Mouse (Mus musculus) embryo, embryonic 10 days (tissue): ENCODE results near the gene Sec16a.

Source experiments
- DNase-seq: peaks from one replicate; pipeline ENCODE4 v3.0.0-alpha.2; 2015; ENCODE audit warnings: low spot score

Sec16a gene

DNA sequence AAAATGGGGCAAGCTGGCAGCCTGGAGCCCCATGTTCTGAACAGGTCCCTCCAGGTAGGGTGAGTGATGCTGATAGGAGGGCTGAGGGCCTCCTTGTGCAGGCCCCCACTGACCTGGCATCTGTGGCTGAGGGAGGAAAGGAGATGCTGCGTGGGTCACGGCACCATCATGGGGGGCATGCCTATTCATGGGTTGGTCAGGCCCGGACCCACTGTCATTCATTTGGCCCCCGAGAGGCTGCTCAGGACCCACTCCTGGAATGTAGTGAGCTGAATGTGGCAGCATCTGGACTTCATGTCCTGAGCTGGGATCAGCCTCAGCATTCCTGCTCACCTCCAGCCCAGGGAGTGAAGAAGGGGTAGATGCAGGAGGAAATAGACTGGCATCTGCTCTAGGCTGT, 3.8 kb downstream of the Sec16a start:
- DNase-seq: no peak

DNA sequence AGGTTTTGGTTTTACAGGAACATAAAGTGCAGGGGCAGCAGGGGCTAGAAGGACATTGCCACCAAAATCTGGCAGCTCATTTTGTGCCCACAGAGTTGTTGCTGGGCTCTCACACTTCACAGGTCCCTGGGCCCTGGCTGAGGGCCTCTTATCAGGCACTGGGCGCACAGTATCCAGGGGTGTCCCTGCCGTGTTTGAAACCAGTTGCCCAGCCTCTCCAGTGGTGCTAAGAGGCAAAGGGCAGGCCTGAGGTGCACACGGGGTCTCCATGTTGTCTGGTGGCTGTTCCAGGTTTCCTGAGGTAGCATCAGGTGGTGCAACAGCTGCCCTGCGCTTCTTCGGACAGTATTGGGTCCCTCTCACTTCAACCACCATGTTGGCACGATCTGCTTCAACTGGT, 5.3 kb downstream of the Sec16a start:
- no peak for DNase-seq

DNA sequence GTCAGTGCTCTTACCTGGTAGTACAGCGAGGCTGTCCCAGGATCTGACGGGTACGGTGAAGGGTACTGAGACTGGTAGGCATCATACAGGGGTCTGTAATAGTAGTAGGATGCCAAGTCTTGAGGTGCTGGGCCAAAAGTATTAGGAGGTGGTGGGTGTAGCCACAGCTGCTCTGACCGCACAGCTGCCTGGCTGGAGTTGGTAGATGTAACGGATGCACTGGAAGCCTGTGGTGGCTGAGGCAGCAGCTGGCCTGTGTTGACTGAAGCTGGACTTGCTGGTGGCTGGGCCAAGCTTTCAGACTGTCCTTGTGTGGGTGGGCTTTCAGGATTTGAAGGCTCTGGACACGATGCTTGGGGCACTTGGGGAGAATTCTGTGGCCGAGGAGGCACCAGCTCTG, 6.6 kb downstream of the Sec16a start:
- DNase-seq: no peak

DNA sequence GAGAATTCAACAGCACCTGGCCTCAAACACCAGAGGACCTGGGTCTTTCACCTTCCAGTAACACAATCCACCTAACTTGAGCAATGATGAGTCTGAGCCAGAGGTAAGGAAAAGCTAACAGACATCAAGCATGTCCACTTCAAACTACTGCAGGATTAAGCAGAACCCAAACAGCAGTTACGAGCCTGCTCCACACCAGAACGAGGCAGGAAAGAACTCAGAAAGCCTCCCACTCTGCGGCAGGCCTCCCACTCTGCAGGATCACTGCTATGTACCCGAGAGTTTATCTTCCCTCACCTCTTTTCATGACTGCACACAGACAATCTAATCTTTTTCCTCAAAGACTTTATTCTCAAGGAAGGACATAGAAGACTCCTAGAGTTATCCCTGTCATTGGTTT, 7.8 kb downstream of the Sec16a start:
- DNase-seq: no peak

DNA sequence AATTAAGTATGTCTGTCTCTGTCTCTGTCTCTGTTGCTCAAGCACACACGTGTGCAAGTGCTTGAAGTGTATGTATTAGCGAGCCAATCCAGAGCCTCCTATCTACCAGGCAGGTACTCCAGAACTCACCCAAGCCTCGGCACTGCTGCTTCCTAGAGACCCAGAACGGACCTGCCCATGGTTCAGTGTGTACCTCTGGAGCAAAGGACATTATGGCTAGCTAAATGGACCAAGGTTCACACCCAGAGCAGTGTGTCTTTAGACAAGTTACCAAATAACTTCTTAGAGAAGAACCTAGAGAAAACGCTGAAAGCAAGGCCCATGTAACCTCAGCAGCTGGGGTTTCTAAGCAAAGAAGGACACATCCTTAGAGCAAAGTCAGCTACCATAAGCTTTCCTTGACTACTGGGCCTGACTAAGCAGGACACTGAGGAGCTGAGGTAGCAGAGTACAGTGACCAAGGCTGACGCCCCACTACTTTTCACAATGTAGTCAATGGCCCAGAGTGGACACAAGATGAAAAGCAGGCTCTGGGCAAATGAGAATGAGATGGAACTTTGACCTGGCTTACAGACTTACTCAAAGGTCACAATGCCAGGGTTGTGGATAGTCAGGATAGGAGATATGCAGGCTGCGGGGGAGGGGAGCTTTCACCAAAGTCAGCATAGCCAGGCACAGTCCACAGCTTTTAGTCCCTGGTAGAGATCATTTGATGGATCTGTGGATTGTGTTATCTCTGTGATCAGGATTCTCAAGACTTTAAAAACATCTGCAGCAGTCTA, 10.0 kb downstream of the Sec16a start:
- DNase-seq: no peak

GRCm38 (mm10) chr2:26429851-26430250, 15.2 kb downstream of the Sec16a start:
- no peak for DNase-seq

- DNase-seq: no peak
Observed at GRCm38 (mm10) chr2:26424541-26424940, 20.5 kb downstream of the Sec16a start.

DNA sequence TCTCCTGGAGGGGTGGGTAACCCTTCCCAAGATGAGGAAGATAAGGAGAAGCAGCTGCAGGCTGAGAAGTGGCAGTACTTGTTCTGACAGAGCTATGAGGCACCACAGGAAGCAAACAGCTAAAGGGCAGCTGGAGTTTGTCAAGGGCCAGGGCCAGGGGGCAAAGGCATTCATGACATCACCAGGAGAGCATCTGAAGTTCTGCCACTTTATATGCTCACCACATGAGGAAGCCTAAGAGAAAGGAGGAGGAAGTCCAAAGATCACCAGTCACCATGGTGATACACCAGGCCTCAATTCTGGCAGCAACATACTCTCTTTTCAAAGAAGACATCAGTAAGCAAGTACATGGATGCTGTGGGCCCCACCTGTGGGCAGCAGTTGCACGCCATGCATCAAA, 21.9 kb downstream of the Sec16a start:
- DNase-seq: no peak

GRCm38 (mm10) chr2:26421969-26422368, 23.0 kb downstream of the Sec16a start:
- no peak for DNase-seq

GRCm38 (mm10) chr2:26418120-26418519, 26.9 kb downstream of the Sec16a start:
- no peak for DNase-seq

- no peak for DNase-seq
Observed at GRCm38 (mm10) chr2:26417066-26417465, 27.9 kb downstream of the Sec16a start.

DNA sequence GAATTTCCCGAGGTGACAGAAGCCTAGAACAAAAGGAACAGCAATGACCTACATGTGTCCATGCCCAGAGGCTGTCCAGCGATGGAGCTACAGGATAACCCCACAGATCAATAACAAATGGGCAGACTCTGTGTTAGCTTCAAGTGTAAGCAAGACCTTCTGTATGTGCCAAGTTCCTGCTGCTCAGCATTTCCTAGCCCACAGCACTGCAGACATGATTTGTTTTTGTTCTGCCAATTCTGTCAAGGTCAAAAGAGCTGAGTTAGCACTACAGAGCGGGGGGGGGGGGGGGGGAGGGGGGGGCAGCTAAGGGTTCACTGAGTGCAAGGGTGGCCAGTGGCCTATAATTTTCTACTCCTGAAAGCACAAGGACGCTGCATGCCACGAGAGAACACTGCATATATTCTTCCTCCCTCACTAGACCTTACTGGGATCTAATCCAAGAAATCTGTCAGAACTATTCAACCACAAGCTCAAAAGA, 34.0 kb downstream of the Sec16a start:
- DNase-seq: no peak

GRCm38 (mm10) chr2:26410091-26410490, 34.9 kb downstream of the Sec16a start:
- no peak for DNase-seq

GRCm38 (mm10) chr2:26409362-26409761, 35.7 kb downstream of the Sec16a start:
- DNase-seq: no peak

- peak; percentile 97 for DNase-seq
Observed at GRCm38 (mm10) chr2:26408515-26409356, 36.3 kb downstream of the Sec16a start, which contains the start of gene Inpp5e. Inpp5e (minus strand) TSS chr2:26409203.

GRCm38 (mm10) chr2:26403306-26403705, 41.7 kb downstream of the Sec16a start:
- no peak for DNase-seq

GRCm38 (mm10) chr2:26402265-26402664, 42.8 kb downstream of the Sec16a start:
- DNase-seq: no peak

GRCm38 (mm10) chr2:26401023-26401422, 44.0 kb downstream of the Sec16a start:
- DNase-seq: no peak

DNA sequence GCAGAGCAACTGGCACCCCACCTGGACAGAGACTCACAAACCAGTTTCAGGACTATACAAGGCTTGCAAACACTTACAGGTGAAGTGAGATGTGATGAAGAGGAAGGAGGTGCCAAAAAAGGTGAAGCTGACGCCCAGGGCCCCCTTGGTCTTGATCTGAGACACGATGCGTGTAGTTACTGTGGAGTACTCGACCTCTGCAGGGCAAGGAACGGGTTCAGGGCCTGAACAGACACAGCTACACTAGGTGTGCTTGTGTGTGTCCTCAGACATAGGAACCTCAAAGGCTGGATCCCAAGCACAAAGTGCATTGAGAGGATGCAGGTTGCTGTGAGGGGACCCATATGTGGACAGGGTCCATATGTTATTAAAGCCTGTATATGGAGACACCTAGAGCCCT, 44.7 kb downstream of the Sec16a start:
- no peak for DNase-seq

GRCm38 (mm10) chr2:26399647-26400046, 45.4 kb downstream of the Sec16a start:
- no peak for DNase-seq

- DNase-seq: no peak
Observed at GRCm38 (mm10) chr2:26398978-26399377, 46.0 kb downstream of the Sec16a start.

DNA sequence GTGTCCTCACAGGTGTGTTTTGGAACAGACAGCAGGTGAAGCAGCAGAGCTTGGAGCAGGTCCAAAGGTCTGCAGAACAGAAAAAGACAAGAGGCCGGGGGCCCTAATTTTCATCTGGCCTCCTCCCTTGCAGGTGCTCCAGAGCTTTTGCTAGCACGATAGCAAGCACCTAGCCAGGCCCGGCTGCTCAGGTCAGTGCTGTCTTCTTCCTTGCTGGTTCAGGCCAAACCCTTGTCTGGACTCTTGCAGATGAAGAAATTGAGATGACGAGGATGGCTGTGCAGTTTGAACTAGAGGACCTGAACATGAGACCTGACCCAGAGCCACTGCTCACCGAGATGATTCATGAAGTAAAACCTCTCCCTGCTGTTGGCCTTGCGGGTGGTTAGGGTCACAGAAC, 53.4 kb downstream of the Sec16a start:
- DNase-seq: no peak

GRCm38 (mm10) chr2:26390954-26391353, 54.1 kb downstream of the Sec16a start:
- no peak for DNase-seq
